Mouse (Mus musculus): ENCODE data around the gene Il5.

The Il5 gene

GRCm38 (mm10) chr11:53720715-53721114 is at the start of gene Il5:
Il5 (plus strand) TSS chr11:53720794.
- DNase-seq (ENCODE audit: low read depth, low spot score), result no peak

GRCm38 (mm10) chr11:53671414-53671813 is 49.2 kb upstream of the Il5 start:
- no peak for DNase-seq (ENCODE audit: low read depth, low spot score)

GRCm38 (mm10) chr11:53680141-53680540 is 40.5 kb upstream of the Il5 start:
- no peak for DNase-seq (ENCODE audit: low read depth, low spot score)

GRCm38 (mm10) chr11:53681686-53682085 is 38.9 kb upstream of the Il5 start:
- DNase-seq (ENCODE audit: low read depth, low spot score), result no peak

- no peak for DNase-seq (ENCODE audit: low read depth, low spot score)
Observed at GRCm38 (mm10) chr11:53682170-53682569, 38.4 kb upstream of the Il5 start.

GRCm38 (mm10) chr11:53682994-53683530 is 37.5 kb upstream of the Il5 start:
- no peak for DNase-seq (ENCODE audit: low read depth, low spot score)

- no peak for DNase-seq (ENCODE audit: low read depth, low spot score)
Observed at GRCm38 (mm10) chr11:53691979-53692378, 28.6 kb upstream of the Il5 start.

- no peak for DNase-seq (ENCODE audit: low read depth, low spot score)
Observed at GRCm38 (mm10) chr11:53698521-53698920, 22.1 kb upstream of the Il5 start.

- DNase-seq (ENCODE audit: low read depth, low spot score), result no peak
Observed at GRCm38 (mm10) chr11:53699351-53699750, 21.2 kb upstream of the Il5 start.

- peak; percentile 22 for DNase-seq (ENCODE audit: low read depth, low spot score)
Observed at GRCm38 (mm10) chr11:53706236-53706933, 14.2 kb upstream of the Il5 start.

- DNase-seq (ENCODE audit: low read depth, low spot score), result peak; percentile 89
Observed at GRCm38 (mm10) chr11:53706934-53707717, 13.5 kb upstream of the Il5 start, which contains the start of gene Rad50. Rad50 (minus strand) TSS chr11:53707319.

GRCm38 (mm10) chr11:53707718-53708009 is 12.9 kb upstream of the Il5 start:
- DNase-seq (ENCODE audit: low read depth, low spot score), result no peak

GRCm38 (mm10) chr11:53719701-53720100 is 893 bp upstream of the Il5 start:
- no peak for DNase-seq (ENCODE audit: low read depth, low spot score)

- no peak for DNase-seq (ENCODE audit: low read depth, low spot score)
Observed at GRCm38 (mm10) chr11:53731457-53731856, 10.9 kb downstream of the Il5 start.

GRCm38 (mm10) chr11:53732244-53732643 is 11.7 kb downstream of the Il5 start:
- no peak for DNase-seq (ENCODE audit: low read depth, low spot score)

GRCm38 (mm10) chr11:53733824-53734223 is 13.2 kb downstream of the Il5 start:
- DNase-seq (ENCODE audit: low read depth, low spot score), result no peak

- no peak for DNase-seq (ENCODE audit: low read depth, low spot score)
Observed at GRCm38 (mm10) chr11:53734431-53734830, 13.8 kb downstream of the Il5 start.

- DNase-seq (ENCODE audit: low read depth, low spot score), result no peak
Observed at GRCm38 (mm10) chr11:53734970-53735681, 14.5 kb downstream of the Il5 start.

GRCm38 (mm10) chr11:53735682-53736245 is 15.2 kb downstream of the Il5 start:
- peak; percentile 77 for DNase-seq (ENCODE audit: low read depth, low spot score)

- DNase-seq (ENCODE audit: low read depth, low spot score), result peak; percentile 93
Observed at GRCm38 (mm10) chr11:53736771-53737572, 16.4 kb downstream of the Il5 start.

- DNase-seq (ENCODE audit: low read depth, low spot score), result peak; percentile 64
Observed at GRCm38 (mm10) chr11:53737573-53737946, 17.0 kb downstream of the Il5 start.

Data from WW6 (cell line).